Mouse (Mus musculus) bone marrow, adult 2 months (tissue): Measurements from ENCODE around the gene Sdsl. TPM values are rescaled to one million over a fixed set of nuclear protein-coding genes. Genes with fewer than 3 reads are reported as not detected.

Experiments used
- H3K27ac ChIP-seq: fragments of 200-500 bp; 2 replicates; pipeline ENCODE4 v1.5.1; 2012; ENCODE audit warnings: low read depth, mild to moderate bottlenecking, control low read depth, inconsistent platforms, low read length; ENCODE audit not compliant: control insufficient read depth, poor library complexity, insufficient read depth
- H3K4me1 ChIP-seq: fragments of 200-500 bp; 2 replicates; pipeline ENCODE4 v1.6.1; 2011; ENCODE audit warnings: low read length; ENCODE audit not compliant: control insufficient read depth, insufficient read depth
- H3K4me3 ChIP-seq: fragments of 200-500 bp; replicated peaks from 2 replicates; pipeline ENCODE3; 2011; ENCODE audit warnings: mild to moderate bottlenecking, low read depth, low read length, control low read depth; ENCODE audit not compliant: control insufficient read depth
- CTCF ChIP-seq: fragments of 200-500 bp; IDR thresholded peaks from 2 replicates; pipeline ENCODE4 v1.5.1; 2011; ENCODE audit warnings: low read length, control low read depth; ENCODE audit not compliant: control insufficient read depth, insufficient read depth
- POLR2A ChIP-seq: fragments of 200-500 bp; IDR thresholded peaks from 2 replicates; pipeline ENCODE4 v1.6.1; 2011; ENCODE audit warnings: low read depth, mild to moderate bottlenecking, control low read depth, low read length, borderline replicate concordance; ENCODE audit not compliant: control insufficient read depth
- WGBS: fragments of 180-500 bp; shearing (Covaris S2); methylation state at CpG from one replicate; pipeline ENCODE4 v1.1.7; 2018; 5-methylcytosine and 5-hydroxymethylcytosine counted together
- polyA plus RNA-seq: library from polyadenylated mRNA; stranded (reverse); fragments of >200 nt; gene quantifications from 2 replicates; pipeline ENCODE4 v1.2.4, GENCODE M21; 2011; ENCODE audit warnings: low replicate concordance; ENCODE audit not compliant: missing spikeins, insufficient read depth, insufficient read length

The Sdsl gene
- polyA plus RNA-seq, 1 experiment, result 11.6 TPM

- H3K4me1 ChIP-seq, result no peaks in the 10 kb centered on the region
- no peak overlapping the region for H3K27ac ChIP-seq
- H3K4me3 ChIP-seq, result no peak overlapping the region
- no peak for TF ChIP-seq CTCF
- no peak for TF ChIP-seq POLR2A
- 5% methylated on average over 21 of the region's 21 CpGs for WGBS
These were observed 38.3 kb downstream of the Sdsl start for GRCm38 (mm10) chr5:120434231-120434735.

GRCm38 (mm10) chr5:120433135-120433760 lies 39.4 kb downstream of the Sdsl start:
- no peak overlapping the region for H3K27ac ChIP-seq
- H3K4me3 ChIP-seq, result no peak overlapping the region
- no peak for TF ChIP-seq POLR2A
- TF ChIP-seq CTCF, result no peak
- no peaks in the 10 kb centered on the region for H3K4me1 ChIP-seq
- 7% methylated on average over 13 of the region's 13 CpGs for WGBS

DNA sequence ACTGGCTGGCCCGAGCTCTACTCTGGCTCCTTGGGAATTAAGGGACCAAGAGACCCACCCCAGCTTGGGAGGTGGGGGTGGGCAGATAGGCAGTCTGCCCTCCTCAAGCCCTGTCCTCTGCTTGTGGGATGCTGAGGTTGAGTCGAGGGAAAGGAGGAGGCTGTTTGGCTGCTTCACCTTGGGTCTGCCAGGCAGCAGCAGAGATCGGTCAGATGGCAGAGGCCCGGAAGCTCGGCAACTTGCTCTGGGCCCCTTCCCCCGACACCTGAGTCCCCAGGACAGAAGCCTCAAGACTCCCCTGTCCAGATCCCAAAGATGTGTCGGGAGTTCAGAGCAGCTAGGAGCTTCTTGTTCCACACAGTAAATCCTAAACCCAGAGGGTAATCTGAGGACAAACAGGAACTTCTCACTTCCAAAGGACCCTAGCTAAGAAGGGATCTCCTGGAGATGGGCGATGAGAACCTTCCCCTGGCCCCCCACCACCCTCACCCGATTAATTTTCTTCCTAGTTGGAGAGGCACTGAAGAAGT lies 40.1 kb downstream of the Sdsl start:
- no peaks in the 10 kb centered on the region for H3K4me1 ChIP-seq
- 4% methylated on average over 9 of the region's 9 CpGs for WGBS
- TF ChIP-seq POLR2A, result no peak
- no peak for TF ChIP-seq CTCF
- no peak overlapping the region for H3K27ac ChIP-seq
- H3K4me3 ChIP-seq, result no peak overlapping the region

DNA sequence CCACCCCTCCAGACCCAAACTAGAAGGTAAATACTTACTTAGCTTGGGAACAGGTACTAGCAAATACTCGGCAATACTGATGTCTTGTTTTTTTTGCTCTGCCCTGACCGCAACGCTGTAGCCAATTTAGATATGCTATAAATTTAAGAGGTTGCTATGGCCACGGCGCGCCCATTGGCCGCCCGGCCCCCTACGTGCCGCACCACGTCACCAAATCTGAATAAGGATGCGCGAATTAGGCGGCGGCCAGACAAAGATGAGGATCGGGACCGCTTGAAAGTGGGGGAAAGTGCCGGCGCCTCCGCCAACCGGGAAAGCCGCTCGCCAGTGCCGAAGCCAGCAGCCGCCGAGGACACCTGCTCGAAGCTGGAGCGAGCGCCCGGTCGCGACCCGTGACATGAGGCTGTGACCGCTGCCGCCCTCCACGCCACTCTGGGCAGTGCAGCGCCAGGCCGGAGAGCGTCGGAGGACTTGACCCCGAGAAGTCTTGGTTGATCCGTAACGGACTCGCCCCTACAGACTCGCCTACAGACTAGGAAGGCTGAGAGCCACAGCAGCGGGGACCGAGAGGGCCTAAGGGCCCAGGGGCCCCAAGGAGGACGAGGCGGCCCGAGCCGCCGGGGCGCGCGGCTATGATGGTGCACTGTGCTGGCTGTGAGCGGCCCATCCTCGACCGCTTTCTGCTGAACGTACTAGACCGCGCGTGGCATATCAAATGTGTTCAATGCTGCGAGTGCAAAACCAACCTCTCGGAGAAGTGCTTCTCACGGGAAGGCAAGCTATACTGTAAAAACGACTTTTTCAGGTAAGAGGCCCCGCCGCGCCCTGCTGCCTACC lies 40.7 kb downstream of the Sdsl start, which contains the start of gene Lhx5:
Gene Lhx5, plus strand, starts transcription at position 51 of the 837 bp plus-strand sequence.
- Histone ChIP-seq H3K27ac (no peak within 1 kb of the TSS; the same call in 1 of the 2 replicates), H3K4me1 (no peaks in the 10 kb centered on the region), H3K4me3 (no peak within 1 kb of the TSS)
- 5% methylated on average over 69 of the region's 69 CpGs for WGBS
- TF ChIP-seq POLR2A (no peak), CTCF (no peak)

DNA sequence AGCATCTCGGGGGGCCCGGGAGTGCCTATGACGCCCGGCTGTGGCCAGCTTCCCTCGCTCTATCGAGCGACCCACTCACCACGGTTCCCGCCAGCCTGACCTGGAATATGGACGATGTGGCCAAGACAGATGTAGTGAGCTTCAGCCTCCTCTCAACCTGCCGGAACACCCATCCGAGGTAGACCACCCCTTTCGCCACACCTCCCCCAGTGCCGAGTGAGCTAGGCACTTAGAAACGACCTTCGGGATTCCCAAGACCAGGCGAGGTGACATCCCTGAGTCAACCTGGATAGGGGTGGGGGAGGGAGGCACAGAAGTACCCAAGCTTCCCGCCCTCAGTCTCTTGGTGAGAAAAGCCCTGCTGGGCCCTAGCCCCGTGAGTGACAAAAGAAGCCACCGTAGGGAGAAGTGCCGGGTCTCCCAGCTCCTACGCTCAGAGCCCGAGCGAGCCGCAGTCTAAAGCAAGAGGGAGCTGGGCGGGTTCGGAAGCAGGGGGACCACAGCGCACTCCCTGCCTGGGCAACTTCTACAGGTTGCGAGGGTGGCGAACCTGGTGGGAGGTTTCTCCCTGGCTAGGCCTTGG lies 41.5 kb downstream of the Sdsl start:
- H3K4me3 ChIP-seq, result no peak overlapping the region
- H3K4me1 ChIP-seq, result no peaks in the 10 kb centered on the region
- TF ChIP-seq CTCF (no peak), POLR2A (no peak)
- H3K27ac ChIP-seq, result no peak overlapping the region; the same call in 1 of the 2 replicates
- WGBS, result 9% methylated on average over 30 of the region's 30 CpGs

DNA sequence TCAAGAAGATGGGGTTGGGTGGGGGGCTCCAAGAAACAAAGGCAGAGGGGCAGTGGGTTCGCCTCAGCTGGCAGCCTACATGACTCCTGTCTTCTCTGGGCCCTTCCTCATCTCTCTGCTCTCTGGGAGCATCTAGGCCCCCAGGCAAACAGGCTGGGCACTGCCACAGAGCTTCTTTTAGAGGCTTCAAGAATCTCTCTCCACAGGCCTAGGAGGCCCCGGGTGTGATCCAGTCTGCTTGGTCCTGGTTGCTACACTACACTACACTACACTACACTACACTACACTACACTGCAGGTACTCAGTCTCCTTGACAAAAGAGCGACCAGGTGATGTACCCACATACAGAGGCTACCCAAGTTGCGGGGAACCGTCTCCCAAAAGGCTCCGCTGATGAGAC lies 42.9 kb downstream of the Sdsl start:
- TF ChIP-seq POLR2A, result no peak
- TF ChIP-seq CTCF, result no peak
- 10% methylated on average over 6 of the region's 6 CpGs for WGBS
- no peaks in the 10 kb centered on the region for H3K4me1 ChIP-seq
- H3K27ac ChIP-seq, result no peak overlapping the region
- H3K4me3 ChIP-seq, result no peak overlapping the region

GRCm38 (mm10) chr5:120428990-120429389 lies 43.6 kb downstream of the Sdsl start:
- TF ChIP-seq CTCF (no peak), POLR2A (no peak)
- no peak overlapping the region for H3K27ac ChIP-seq
- 6% methylated on average over 5 of the region's 6 CpGs for WGBS
- no peak overlapping the region for H3K4me3 ChIP-seq
- no peaks in the 10 kb centered on the region for H3K4me1 ChIP-seq
